Mouse (Mus musculus): ENCODE data around the gene Slc38a2.

GRCm38 (mm10) chr15:96729785-96730184, 30.3 kb upstream of the Slc38a2 start:
- TF ChIP-seq POLR2A (IDR thresholded peaks at IDR 0.05; ENCODE audit: borderline replicate concordance, extremely low read depth, low read depth, low read length) (no peak), CTCF (IDR thresholded peaks at IDR 0.05; ENCODE audit: insufficient read depth, low read length) (no peak)

Data from lung, adult 2 months (tissue).